ENCODE assay signal across 8 mouse cellular contexts in the genomic region with DNA sequence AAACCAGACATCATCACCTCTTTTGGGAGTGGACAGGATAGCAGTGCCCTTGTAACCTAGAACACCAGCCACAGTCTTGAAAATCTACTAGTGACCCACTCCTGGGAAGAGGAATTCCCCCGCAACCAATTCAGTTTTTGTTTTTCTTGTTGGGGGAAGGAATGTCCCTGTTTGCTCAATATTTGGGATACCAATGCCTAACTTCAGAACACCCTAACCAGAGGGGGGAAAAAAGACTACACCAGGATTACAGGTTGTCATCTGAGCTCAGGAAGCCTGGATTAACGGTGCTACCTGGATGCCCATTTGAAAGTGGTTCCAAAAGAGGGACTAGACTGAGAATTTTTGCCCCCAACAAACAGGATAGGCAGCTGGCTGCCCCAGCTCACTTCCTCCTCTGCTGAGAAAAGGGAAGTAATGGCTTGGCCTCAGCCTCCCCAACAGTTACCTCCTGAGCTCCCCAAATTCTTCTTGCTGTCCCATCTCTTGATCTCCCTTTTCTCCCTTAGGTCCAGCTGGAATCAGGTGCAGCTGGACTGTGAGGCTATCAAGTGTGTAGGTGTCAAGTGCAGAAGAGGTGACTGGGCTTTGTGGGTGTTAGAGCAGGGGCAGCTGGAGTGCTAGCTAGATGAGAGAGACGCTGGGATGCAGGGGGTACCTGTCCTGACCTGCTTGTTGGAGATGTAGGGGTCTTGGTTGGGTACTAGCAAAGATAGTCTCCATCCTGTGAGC. TPM values are rescaled to one million over a fixed set of nuclear protein-coding genes. Genes with fewer than 3 reads are reported as not detected.
DNase-seq lines count a peak whose midpoint lies in the region; ATAC-seq and TF ChIP-seq lines count a peak whose summit lies in the region.

No protein-coding gene starts in this region.

- H3K9me3 ChIP-seq in hindbrain, embryonic 16.5 days (ENCODE audit: control insufficient read depth, low read length), result no peaks in the 10 kb centered on the region
- H3K9me3 ChIP-seq in midbrain, embryonic 16.5 days (replicated peaks; ENCODE audit: control insufficient read depth, low read length, poor library complexity, severe bottlenecking), result no peaks in the 10 kb centered on the region

- H3K36me3 ChIP-seq in heart, adult 2 months (ENCODE audit: control insufficient read depth, insufficient read depth, low read length), result no peaks in the 10 kb centered on the region
- no peaks in the 10 kb centered on the region for H3K36me3 ChIP-seq in hindbrain, embryonic 16.5 days (ENCODE audit: control insufficient read depth, insufficient read depth, low read length)
- H3K36me3 ChIP-seq in midbrain, embryonic 16.5 days (ENCODE audit: control insufficient read depth, insufficient read depth, low read length), result no peaks in the 10 kb centered on the region

- TF ChIP-seq POLR2A in heart, adult 2 months (IDR thresholded peaks at IDR 0.05; ENCODE audit: insufficient read depth, low read depth, low read length), result no peak

- TF ChIP-seq EP300 in heart, adult 2 months (IDR thresholded peaks at IDR 0.05; ENCODE audit: insufficient read depth, low read depth, low read length), result no peak

- no peak for ATAC-seq in hindbrain, embryonic 16.5 days
- ATAC-seq in midbrain, embryonic 16.5 days, result no peak

- no peak for TF ChIP-seq CTCF in heart, adult 2 months (IDR thresholded peaks at IDR 0.05)

- H3K79me2 ChIP-seq in heart, adult 2 months (replicated peaks; ENCODE audit: control insufficient read depth, insufficient read depth, low read length), result no peaks in the 10 kb centered on the region

- 56% methylated on average over 3 of the region's 3 CpGs for WGBS in heart, adult 2 months
- 75% methylated on average over 3 of the region's 3 CpGs for WGBS in hindbrain, embryonic 16.5 days
- 72% methylated on average over 3 of the region's 3 CpGs for WGBS in midbrain, embryonic 16.5 days

- intact Hi-C loops in heart, adult 2 months (cut with DNase I), result no loop called here
- intact Hi-C loops in heart, postnatal 25 days (cut with DNase I), result no loop called here

- DNase-seq in heart, adult 2 months, result peak; percentile 31
- DNase-seq in heart, postnatal 25 days (ENCODE audit: low spot score), result no peak
- DNase-seq in yolk sac, embryonic 10.5 days (ENCODE audit: low spot score), result no peak
- no peak for DNase-seq in layer of hippocampus, adult 9-10 months (ENCODE audit: low spot score)
- no peak for DNase-seq in left cerebral cortex, adult 11 months (ENCODE audit: low spot score)

- H3K4me1 ChIP-seq in heart, adult 2 months (ENCODE audit: control insufficient read depth, insufficient read depth, low read length), result peaks cover 4% of the 10 kb centered on the region; the same call in 1 of the 2 replicates
- H3K4me1 ChIP-seq in brown adipose tissue, adult 24 weeks (ENCODE audit: control insufficient read depth, insufficient read depth, insufficient read length, low read length), result no peaks in the 10 kb centered on the region; the same call in 1 of the 2 replicates
- peaks cover 15% of the 10 kb centered on the region for H3K4me1 ChIP-seq in hindbrain, embryonic 16.5 days (ENCODE audit: control insufficient read depth, insufficient read depth, low read depth, low read length)
- peaks cover 14% of the 10 kb centered on the region for H3K4me1 ChIP-seq in midbrain, embryonic 16.5 days (ENCODE audit: control insufficient read depth, insufficient read depth, low read length)

- H3K27ac ChIP-seq in heart, adult 2 months, result no peak overlapping the region
- H3K27ac ChIP-seq in brown adipose tissue, adult 24 weeks (replicated peaks; ENCODE audit: low read depth, low read length), result peak overlapping the region; percentile 10; the same call in 1 of the 2 replicates
- H3K27ac ChIP-seq in hindbrain, embryonic 16.5 days (ENCODE audit: low read depth, low read length), result no peak overlapping the region
- H3K27ac ChIP-seq in midbrain, embryonic 16.5 days (ENCODE audit: low read length), result no peak overlapping the region

- H3K4me3 ChIP-seq in heart, adult 2 months, result peak overlapping the region; percentile 89
- H3K4me3 ChIP-seq in brown adipose tissue, adult 24 weeks (ENCODE audit: insufficient read depth, low read depth, low read length), result peak overlapping the region; percentile 90
- H3K4me3 ChIP-seq in hindbrain, embryonic 16.5 days (ENCODE audit: low read length), result peak overlapping the region; percentile 74
- peak overlapping the region; percentile 66 for H3K4me3 ChIP-seq in midbrain, embryonic 16.5 days (ENCODE audit: low read depth, low read length)

- peak overlapping the region; percentile 89 for H3K4me2 ChIP-seq in hindbrain, embryonic 16.5 days (ENCODE audit: low read length)
- H3K4me2 ChIP-seq in midbrain, embryonic 16.5 days (ENCODE audit: low read length), result peak overlapping the region; percentile 99

- H3K27me3 ChIP-seq in heart, adult 2 months (ENCODE audit: control insufficient read depth, insufficient read depth, low read length), result no peaks in the 10 kb centered on the region
- peaks cover 2% of the 10 kb centered on the region for H3K27me3 ChIP-seq in hindbrain, embryonic 16.5 days (replicated peaks; ENCODE audit: control insufficient read depth, insufficient read depth, low read length)
- no peaks in the 10 kb centered on the region; the same call in 1 of the 2 replicates for H3K27me3 ChIP-seq in midbrain, embryonic 16.5 days (ENCODE audit: control insufficient read depth, insufficient read depth, low read depth, low read length)

- H3K9ac ChIP-seq in heart, adult 2 months (ENCODE audit: low read depth, low read length), result peak overlapping the region; percentile 19; the same call in 1 of the 2 replicates
- H3K9ac ChIP-seq in hindbrain, embryonic 16.5 days (ENCODE audit: low read depth, low read length), result peak overlapping the region; percentile 68; the same call in 1 of the 2 replicates
- peak overlapping the region; percentile 64 for H3K9ac ChIP-seq in midbrain, embryonic 16.5 days (ENCODE audit: low read depth, low read length)

RNA-seq across cellular contexts. Expression of a gene that starts 1.2 kb away (rescaled TPM):
- total RNA-seq in heart, adult 2 months (2021), result 1 to 10 TPM; 1.1 TPM
- 1.6 and 2.2 TPM in 2 replicates for polyA plus RNA-seq in heart, adult 2 months (2012; rRNA removed)
- total RNA-seq in heart, postnatal 25 days (2021), result 1 to 10 TPM; 1.3 to 1.4 TPM
- 1.4 and 1.6 TPM in 2 replicates for polyA plus RNA-seq in brown adipose tissue, adult 24 weeks (2012; ENCODE audit: insufficient read depth, insufficient read length, missing spikeins)
- polyA plus RNA-seq in hindbrain, embryonic 16.5 days (2015; fragmentation: Nextera tagmentation; extraction: Ambion mirVana), result 6.1 and 6.8 TPM in 2 replicates
- polyA plus RNA-seq in midbrain, embryonic 16.5 days (2015; fragmentation: Nextera tagmentation; extraction: Ambion mirVana), result 3.6 and 3.7 TPM in 2 replicates

RNA-seq across cellular contexts. Expression of a gene that starts 7.0 kb away (rescaled TPM):
- 10 to 100 TPM; 23.4 to 24.0 TPM for total RNA-seq in heart, adult 2 months (2021)
- polyA plus RNA-seq in heart, adult 2 months (2012; rRNA removed), result 45.1 and 49.2 TPM in 2 replicates
- total RNA-seq in heart, postnatal 25 days (2021), result 10 to 100 TPM; 23.7 to 24.3 TPM
- 17.0 and 36.4 TPM in 2 replicates for polyA plus RNA-seq in brown adipose tissue, adult 24 weeks (2012; ENCODE audit: insufficient read depth, insufficient read length, missing spikeins)
- polyA plus RNA-seq in hindbrain, embryonic 16.5 days (2015; fragmentation: Nextera tagmentation; extraction: Ambion mirVana), result 96.2 and 101 TPM in 2 replicates
- 76.0 and 79.6 TPM in 2 replicates for polyA plus RNA-seq in midbrain, embryonic 16.5 days (2015; fragmentation: Nextera tagmentation; extraction: Ambion mirVana)

RNA-seq across cellular contexts. Expression of a gene that starts 7.2 kb away (rescaled TPM):
- under 1 TPM in 1 of 2 experiments, not detected in 1; 0.07 TPM for total RNA-seq in heart, adult 2 months (2021)
- 0.04 and 0.06 TPM in 2 replicates for polyA plus RNA-seq in heart, adult 2 months (2012; rRNA removed)
- under 1 TPM in 1 of 2 experiments, not detected in 1; 0.05 TPM for total RNA-seq in heart, postnatal 25 days (2021)
- polyA plus RNA-seq in brown adipose tissue, adult 24 weeks (2012; ENCODE audit: insufficient read depth, insufficient read length, missing spikeins), result not detected in 2 replicates
- 29.3 and 31.7 TPM in 2 replicates for polyA plus RNA-seq in hindbrain, embryonic 16.5 days (2015; fragmentation: Nextera tagmentation; extraction: Ambion mirVana)
- polyA plus RNA-seq in midbrain, embryonic 16.5 days (2015; fragmentation: Nextera tagmentation; extraction: Ambion mirVana), result 31.0 and 32.5 TPM in 2 replicates

RNA-seq across cellular contexts. Expression of a gene that starts 16.4 kb away (rescaled TPM):
- total RNA-seq in heart, adult 2 months (2021), result 1,000 to 10,000 TPM; 1,183 to 1,319 TPM
- polyA plus RNA-seq in heart, adult 2 months (2012; rRNA removed), result 464 and 736 TPM in 2 replicates
- 1,000 to 10,000 TPM; 1,042 to 1,257 TPM for total RNA-seq in heart, postnatal 25 days (2021)
- 869 and 998 TPM in 2 replicates for polyA plus RNA-seq in brown adipose tissue, adult 24 weeks (2012; ENCODE audit: insufficient read depth, insufficient read length, missing spikeins)
- polyA plus RNA-seq in hindbrain, embryonic 16.5 days (2015; fragmentation: Nextera tagmentation; extraction: Ambion mirVana), result 1,542 and 1,571 TPM in 2 replicates
- 1,403 and 1,446 TPM in 2 replicates for polyA plus RNA-seq in midbrain, embryonic 16.5 days (2015; fragmentation: Nextera tagmentation; extraction: Ambion mirVana)

RNA-seq across cellular contexts. Expression of a gene that starts 33.4 kb away (rescaled TPM):
- not detected for total RNA-seq in heart, adult 2 months (2021)
- 0.09 and 0.90 TPM in 2 replicates for polyA plus RNA-seq in heart, adult 2 months (2012; rRNA removed)
- total RNA-seq in heart, postnatal 25 days (2021), result not detected
- not detected in 2 replicates for polyA plus RNA-seq in brown adipose tissue, adult 24 weeks (2012; ENCODE audit: insufficient read depth, insufficient read length, missing spikeins)
- 6.1 and 6.3 TPM in 2 replicates for polyA plus RNA-seq in hindbrain, embryonic 16.5 days (2015; fragmentation: Nextera tagmentation; extraction: Ambion mirVana)
- 4.3 and 5.0 TPM in 2 replicates for polyA plus RNA-seq in midbrain, embryonic 16.5 days (2015; fragmentation: Nextera tagmentation; extraction: Ambion mirVana)

Comparison
In these comparisons a context has a peak if more than half of its experiments do, and no peak if none do; other contexts are left out.
1. DNase-seq: peak in heart, adult 2 months (2 of 2); none in heart, postnatal 25 days (single experiment), yolk sac, embryonic 10.5 days (single experiment), layer of hippocampus, adult 9-10 months (single experiment) and left cerebral cortex, adult 11 months (single experiment).
2. RNA of a gene that starts 7.2 kb away (polyA plus RNA-seq): 31.0 to 32.5 TPM in midbrain, embryonic 16.5 days and 29.3 to 31.7 TPM in hindbrain, embryonic 16.5 days; not detected in brown adipose tissue, adult 24 weeks and 0.04 to 0.06 TPM in heart, adult 2 months; every median in the first group is over 10 times any median in the second.
3. Peak in every context shown above with its lines, with median percentiles within 50 percentile points of each other: H3K4me3 ChIP-seq and H3K9ac ChIP-seq.